In the genomic region with DNA sequence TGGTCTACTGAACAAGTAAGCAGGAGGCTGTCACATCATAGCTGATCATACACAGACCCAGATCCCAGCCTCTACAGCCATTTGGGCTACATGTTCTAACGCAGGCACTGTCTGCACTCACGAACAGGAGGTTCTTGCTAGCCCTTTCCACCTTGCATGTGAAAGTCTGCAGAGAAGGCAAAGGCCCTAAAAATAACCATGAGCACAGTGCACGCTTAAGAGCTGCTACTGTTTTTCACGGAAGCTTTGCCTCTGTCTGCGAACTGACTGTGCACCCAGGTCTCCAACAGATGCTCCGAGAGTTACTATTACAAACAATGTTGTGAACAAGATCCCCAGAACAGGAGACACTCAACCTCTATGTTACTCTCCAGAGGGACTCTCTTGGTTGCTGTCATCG, we compare ENCODE assay signal across 23 mouse cellular contexts.
"Had no signal": no experiment of that assay in that cellular context is flagged by ENCODE, and none has a peak within 500 bp of the region (broad histone marks: within the 10 kb centered on the region; RNA-seq: fewer than 3 reads in every experiment).

No protein-coding gene starts in this region.

- ATAC-seq: liver, embryonic 12.5 days; midbrain, embryonic 13.5 days; midbrain, embryonic 16.5 days had no signal

- H3K9ac ChIP-seq: limb, embryonic 13.5 days; liver, embryonic 12.5 days; liver, embryonic 15.5 days; lung, embryonic 15.5 days; midbrain, embryonic 13.5 days; neural tube, embryonic 13.5 days; stomach, embryonic 15.5 days had no signal

- H3K4me3 ChIP-seq: limb, embryonic 10.5 days; limb, embryonic 13.5 days; liver, embryonic 12.5 days; liver, embryonic 15.5 days; lung, embryonic 15.5 days; megakaryocyte, embryonic 14.5 days; midbrain, embryonic 10.5 days; midbrain, embryonic 13.5 days; myocyte; neural tube, embryonic 13.5 days; stomach, embryonic 15.5 days had no signal

- H3K36me3 ChIP-seq: liver, embryonic 15.5 days; midbrain, embryonic 13.5 days; neural tube, embryonic 13.5 days; stomach, embryonic 15.5 days had no signal

- H3K9me3 ChIP-seq: limb, embryonic 10.5 days; limb, embryonic 13.5 days; liver, embryonic 12.5 days; liver, embryonic 15.5 days; lung, embryonic 15.5 days; megakaryocyte, embryonic 14.5 days; midbrain, embryonic 10.5 days; midbrain, embryonic 13.5 days; neural tube, embryonic 13.5 days; stomach, embryonic 15.5 days had no signal

- DNase-seq: kidney, postnatal 14 days; kidney, postnatal 4 days; layer of hippocampus, adult 9-11 months; liver; lung, adult 18-20 months; lung, postnatal 10 days; lung, postnatal 36 days; retina, postnatal 1 day; right cerebral cortex, postnatal 25 days; spleen, adult 18-20 months; thymus, postnatal 25 days had no signal

- H3K27me3 ChIP-seq: limb, embryonic 13.5 days; liver, embryonic 12.5 days; liver, embryonic 15.5 days; lung, embryonic 15.5 days; megakaryocyte, embryonic 14.5 days; midbrain, embryonic 13.5 days; neural tube, embryonic 13.5 days; stomach, embryonic 15.5 days had no signal

- H3K4me2 ChIP-seq: limb, embryonic 13.5 days; liver, embryonic 12.5 days; liver, embryonic 15.5 days; lung, embryonic 15.5 days; midbrain, embryonic 13.5 days; neural tube, embryonic 13.5 days; stomach, embryonic 15.5 days had no signal

- H3K27ac ChIP-seq: limb, embryonic 10.5 days; limb, embryonic 13.5 days; liver, embryonic 12.5 days; liver, embryonic 15.5 days; lung, embryonic 15.5 days; midbrain, embryonic 10.5 days; midbrain, embryonic 13.5 days; neural tube, embryonic 13.5 days; stomach, embryonic 15.5 days had no signal

- H3K4me1 ChIP-seq: liver, embryonic 15.5 days; lung, embryonic 15.5 days; stomach, embryonic 15.5 days had no signal
